Mouse (Mus musculus): ENCODE results near the gene Runx1. TPM values are rescaled to one million over a fixed set of nuclear protein-coding genes. Genes with fewer than 3 reads are reported as not detected.

The Runx1 gene
- polyA plus RNA-seq, 1 experiment: 0.62 TPM

DNA sequence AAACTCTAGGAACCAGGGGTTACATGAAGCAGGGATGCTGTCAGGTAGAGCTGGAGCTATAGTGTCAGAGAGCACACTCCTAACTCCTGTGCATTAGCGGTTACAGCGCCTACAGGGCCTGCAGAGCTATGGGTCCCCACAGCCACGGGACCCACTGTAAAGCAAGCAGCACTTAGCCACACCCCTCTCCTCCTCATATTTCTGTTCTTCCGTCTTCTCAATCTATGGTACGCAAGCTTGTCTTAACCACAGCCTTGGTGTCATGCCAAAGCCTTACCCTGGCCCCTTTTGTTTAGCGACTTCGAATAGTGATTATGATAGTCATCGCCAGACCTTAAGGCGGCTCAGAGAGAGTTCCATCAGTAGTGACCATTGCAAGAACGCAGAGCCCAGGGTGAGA is 244.2 kb downstream of the Runx1 start:
- H3K27me3 ChIP-seq (ENCODE audit: control insufficient read depth, insufficient read depth, low read length): no peaks in the 10 kb centered on the region
- H3K27ac ChIP-seq (ENCODE audit: control insufficient read depth, insufficient read depth, low read depth, low read length): no peak overlapping the region
- H3K36me3 ChIP-seq (ENCODE audit: control insufficient read depth, insufficient read depth, low read length): no peaks in the 10 kb centered on the region
- TF ChIP-seq CTCF (IDR thresholded peaks at IDR 0.05; ENCODE audit: control insufficient read depth, insufficient read depth, insufficient replicate concordance, low read depth, low read length) (no peak), POLR2A (IDR thresholded peaks at IDR 0.05; ENCODE audit: control insufficient read depth, low read depth, low read length) (no peak)
- no peak overlapping the region for H3K4me3 ChIP-seq (ENCODE audit: control insufficient read depth, low read depth, low read length)
- H3K4me1 ChIP-seq (ENCODE audit: control insufficient read depth, insufficient read depth, low read length): peaks cover 2% of the 10 kb centered on the region; the same call in 1 of the 2 replicates

DNA sequence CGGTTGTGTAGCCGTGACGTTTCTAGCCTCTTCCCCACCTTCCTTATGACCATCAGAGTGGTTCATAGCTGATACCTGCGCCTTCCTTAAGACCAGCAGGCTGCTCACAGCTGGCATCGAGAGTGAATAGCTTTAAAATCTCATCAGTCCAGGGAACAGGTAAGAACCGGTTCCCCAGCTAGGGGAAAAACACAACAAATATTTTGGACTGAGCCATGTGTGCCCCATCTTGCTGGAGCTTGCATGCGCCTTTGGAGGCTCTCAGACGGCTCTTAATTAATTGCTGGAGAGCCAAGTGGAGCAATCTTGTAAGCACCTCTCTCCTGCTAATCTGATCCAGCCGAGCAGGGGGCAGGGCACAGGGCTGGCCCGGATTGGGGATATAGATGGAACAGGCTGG is 245.0 kb downstream of the Runx1 start:
- TF ChIP-seq POLR2A (IDR thresholded peaks at IDR 0.05; ENCODE audit: control insufficient read depth, low read depth, low read length) (no peak), CTCF (IDR thresholded peaks at IDR 0.05; ENCODE audit: control insufficient read depth, insufficient read depth, insufficient replicate concordance, low read depth, low read length) (no peak)
- Histone ChIP-seq H3K36me3 (ENCODE audit: control insufficient read depth, insufficient read depth, low read length) (no peaks in the 10 kb centered on the region), H3K27ac (ENCODE audit: control insufficient read depth, insufficient read depth, low read depth, low read length) (no peak overlapping the region), H3K4me3 (ENCODE audit: control insufficient read depth, low read depth, low read length) (no peak overlapping the region), H3K4me1 (ENCODE audit: control insufficient read depth, insufficient read depth, low read length) (peaks cover 2% of the 10 kb centered on the region; the same call in 1 of the 2 replicates), H3K27me3 (ENCODE audit: control insufficient read depth, insufficient read depth, low read length) (no peaks in the 10 kb centered on the region)

DNA sequence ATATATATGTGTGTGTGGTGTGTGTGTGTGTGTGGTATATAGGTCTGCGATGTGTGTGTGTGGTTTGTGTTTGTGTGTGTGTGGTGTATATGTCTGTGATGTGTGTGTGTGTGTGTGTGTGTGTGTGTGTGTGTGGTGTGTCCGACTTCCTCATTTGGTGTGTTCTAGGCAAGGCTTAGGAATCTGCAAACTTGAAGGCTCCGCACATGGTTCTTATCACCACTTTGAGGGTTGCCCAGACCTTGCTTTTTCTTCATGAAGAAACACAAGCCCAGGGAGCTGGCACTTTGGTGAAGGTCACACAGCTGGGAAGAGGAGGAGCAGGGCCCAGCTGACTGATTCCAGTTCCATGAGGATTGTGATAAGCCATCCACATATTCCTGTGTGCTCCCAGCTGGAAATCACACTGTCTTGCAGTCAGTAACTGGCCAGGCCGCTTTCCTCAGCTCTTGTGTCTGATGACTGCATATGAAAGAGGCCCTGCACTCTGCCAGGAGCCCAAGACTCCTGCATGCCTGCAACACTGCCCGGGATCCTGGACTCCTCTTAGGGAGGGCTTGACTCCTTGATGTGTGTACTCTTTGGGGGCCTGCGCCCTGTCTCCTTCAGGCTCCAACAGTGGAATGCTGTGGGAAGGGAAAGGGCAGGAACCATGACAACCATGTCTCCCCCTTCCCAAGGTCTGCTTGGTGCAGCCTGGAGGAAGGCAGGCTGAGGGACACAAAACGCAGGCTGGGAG is 246.9 kb downstream of the Runx1 start:
- H3K27ac ChIP-seq (ENCODE audit: control insufficient read depth, insufficient read depth, low read depth, low read length): 0 out of 2 replicates have a peak overlapping the region, but pooled peaks have one; percentile 38
- no peak overlapping the region for H3K4me3 ChIP-seq (ENCODE audit: control insufficient read depth, low read depth, low read length)
- peaks cover 2% of the 10 kb centered on the region; the same call in 1 of the 2 replicates for H3K4me1 ChIP-seq (ENCODE audit: control insufficient read depth, insufficient read depth, low read length)
- no peaks in the 10 kb centered on the region for H3K36me3 ChIP-seq (ENCODE audit: control insufficient read depth, insufficient read depth, low read length)
- TF ChIP-seq POLR2A (IDR thresholded peaks at IDR 0.05; ENCODE audit: control insufficient read depth, low read depth, low read length): no peak
- no peak for TF ChIP-seq CTCF (IDR thresholded peaks at IDR 0.05; ENCODE audit: control insufficient read depth, insufficient read depth, insufficient replicate concordance, low read depth, low read length)
- H3K27me3 ChIP-seq (ENCODE audit: control insufficient read depth, insufficient read depth, low read length): no peaks in the 10 kb centered on the region

DNA sequence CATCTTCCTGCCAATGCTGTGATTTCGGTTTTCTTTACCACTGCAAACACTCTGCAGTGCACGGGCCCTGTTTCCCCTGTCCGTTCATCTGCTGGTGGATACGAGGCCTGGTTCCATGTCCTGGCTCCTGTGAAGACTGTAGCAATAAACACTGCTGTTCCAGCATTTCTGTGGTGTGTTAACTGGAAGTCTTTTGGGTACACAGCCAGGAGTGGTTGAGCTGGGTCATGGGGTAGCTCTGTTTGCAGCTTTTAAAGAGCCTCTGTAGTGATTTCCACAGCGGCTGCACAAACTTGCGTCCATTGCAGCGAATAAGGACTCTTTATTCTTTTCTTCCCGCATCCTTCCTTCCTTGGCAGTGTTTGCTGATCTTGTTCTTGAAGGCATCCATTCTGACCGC is 248.6 kb downstream of the Runx1 start:
- no peak for TF ChIP-seq CTCF (IDR thresholded peaks at IDR 0.05; ENCODE audit: control insufficient read depth, insufficient read depth, insufficient replicate concordance, low read depth, low read length)
- no peak for TF ChIP-seq POLR2A (IDR thresholded peaks at IDR 0.05; ENCODE audit: control insufficient read depth, low read depth, low read length)
- Histone ChIP-seq H3K4me1 (ENCODE audit: control insufficient read depth, insufficient read depth, low read length) (peaks cover 2% of the 10 kb centered on the region; the same call in 1 of the 2 replicates), H3K4me3 (ENCODE audit: control insufficient read depth, low read depth, low read length) (no peak overlapping the region), H3K36me3 (ENCODE audit: control insufficient read depth, insufficient read depth, low read length) (no peaks in the 10 kb centered on the region), H3K27ac (ENCODE audit: control insufficient read depth, insufficient read depth, low read depth, low read length) (no peak overlapping the region), H3K27me3 (ENCODE audit: control insufficient read depth, insufficient read depth, low read length) (no peaks in the 10 kb centered on the region)

DNA sequence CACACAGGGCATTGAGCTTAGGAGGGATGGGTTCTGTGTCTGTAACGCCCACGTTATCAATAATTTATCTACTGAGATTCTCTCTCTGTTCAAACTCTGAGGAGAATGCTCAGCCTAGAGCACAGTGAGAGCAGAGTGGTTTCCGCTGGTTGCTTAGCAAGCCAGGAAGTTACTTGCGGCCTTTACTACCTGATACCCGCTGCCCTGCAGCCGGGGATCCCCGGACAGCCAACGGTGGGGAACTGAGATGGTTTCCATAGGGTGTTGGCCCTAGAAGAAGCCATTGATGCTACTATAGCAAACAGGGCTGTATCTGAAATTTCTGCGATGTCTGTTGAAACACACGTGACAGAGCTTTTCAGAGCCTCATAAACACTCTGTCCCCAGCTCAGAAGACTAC is 250.2 kb downstream of the Runx1 start:
- Histone ChIP-seq H3K4me1 (ENCODE audit: control insufficient read depth, insufficient read depth, low read length) (peaks cover 5% of the 10 kb centered on the region), H3K27me3 (ENCODE audit: control insufficient read depth, insufficient read depth, low read length) (no peaks in the 10 kb centered on the region), H3K36me3 (ENCODE audit: control insufficient read depth, insufficient read depth, low read length) (no peaks in the 10 kb centered on the region), H3K27ac (ENCODE audit: control insufficient read depth, insufficient read depth, low read depth, low read length) (no peak overlapping the region), H3K4me3 (ENCODE audit: control insufficient read depth, low read depth, low read length) (no peak overlapping the region)
- TF ChIP-seq CTCF (IDR thresholded peaks at IDR 0.05; ENCODE audit: control insufficient read depth, insufficient read depth, insufficient replicate concordance, low read depth, low read length): no peak
- TF ChIP-seq POLR2A (IDR thresholded peaks at IDR 0.05; ENCODE audit: control insufficient read depth, low read depth, low read length): no peak

DNA sequence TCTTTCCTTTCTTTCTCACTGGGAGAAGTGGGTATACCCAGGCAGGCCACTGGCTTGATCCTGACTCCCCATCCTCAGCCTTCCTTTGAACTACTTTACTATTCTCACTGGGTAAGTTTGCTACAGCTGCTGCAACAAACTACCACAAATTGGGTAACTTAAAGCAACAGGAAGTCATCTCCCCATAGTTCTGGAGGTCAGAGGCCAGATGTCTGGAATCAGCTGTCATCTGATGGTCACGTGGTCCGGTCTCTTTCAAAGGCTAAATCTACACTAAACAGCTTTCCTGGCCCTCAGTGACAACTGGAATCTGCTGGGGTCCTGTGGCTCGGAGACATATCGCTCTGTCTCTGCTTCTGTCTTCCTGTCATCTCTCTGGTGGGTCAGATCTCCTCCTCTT is 252.8 kb downstream of the Runx1 start:
- Histone ChIP-seq H3K27ac (ENCODE audit: control insufficient read depth, insufficient read depth, low read depth, low read length) (no peak overlapping the region), H3K36me3 (ENCODE audit: control insufficient read depth, insufficient read depth, low read length) (no peaks in the 10 kb centered on the region), H3K4me1 (ENCODE audit: control insufficient read depth, insufficient read depth, low read length) (peaks cover 4% of the 10 kb centered on the region), H3K4me3 (ENCODE audit: control insufficient read depth, low read depth, low read length) (no peak overlapping the region), H3K27me3 (ENCODE audit: control insufficient read depth, insufficient read depth, low read length) (no peaks in the 10 kb centered on the region)
- TF ChIP-seq CTCF (IDR thresholded peaks at IDR 0.05; ENCODE audit: control insufficient read depth, insufficient read depth, insufficient replicate concordance, low read depth, low read length) (no peak), POLR2A (IDR thresholded peaks at IDR 0.05; ENCODE audit: control insufficient read depth, low read depth, low read length) (no peak)

DNA sequence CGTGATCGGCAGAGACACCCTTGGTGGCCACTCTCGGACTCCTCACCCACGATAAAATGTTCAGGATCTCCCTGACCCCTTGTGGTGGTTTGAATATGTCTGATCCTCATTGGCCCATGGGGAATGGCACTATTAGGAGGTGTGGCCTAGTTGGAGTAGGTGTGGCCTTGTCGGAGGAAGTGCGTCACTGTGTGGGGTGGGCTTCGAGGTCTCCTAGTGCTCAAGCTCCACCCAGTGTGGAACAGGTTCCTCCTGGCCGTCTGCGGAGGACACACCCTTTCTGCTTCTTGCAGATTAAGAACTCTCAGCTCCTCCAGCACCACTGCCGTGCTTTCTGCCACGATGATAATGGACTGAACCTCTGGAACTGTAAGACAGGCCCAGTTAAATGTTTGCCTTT is 254.7 kb downstream of the Runx1 start:
- TF ChIP-seq POLR2A (IDR thresholded peaks at IDR 0.05; ENCODE audit: control insufficient read depth, low read depth, low read length): no peak
- no peak for TF ChIP-seq CTCF (IDR thresholded peaks at IDR 0.05; ENCODE audit: control insufficient read depth, insufficient read depth, insufficient replicate concordance, low read depth, low read length)
- Histone ChIP-seq H3K27ac (ENCODE audit: control insufficient read depth, insufficient read depth, low read depth, low read length) (no peak overlapping the region), H3K27me3 (ENCODE audit: control insufficient read depth, insufficient read depth, low read length) (no peaks in the 10 kb centered on the region), H3K4me1 (ENCODE audit: control insufficient read depth, insufficient read depth, low read length) (peaks cover 4% of the 10 kb centered on the region), H3K36me3 (ENCODE audit: control insufficient read depth, insufficient read depth, low read length) (no peaks in the 10 kb centered on the region), H3K4me3 (ENCODE audit: control insufficient read depth, low read depth, low read length) (peak overlapping the region; percentile 62)
